Mouse (Mus musculus) heart, postnatal 14 days (tissue): ENCODE results near the gene Atp5e. TPM values are rescaled to one million over a fixed set of nuclear protein-coding genes. Genes with fewer than 3 reads are reported as not detected.

Source experiments
- DNase-seq, 2 experiments: peaks; one replicate each; pipeline ENCODE4 v3.0.0; 2021 to 2022
- intact Hi-C: fragments of 180-260 bp; cut with DNase I; formaldehyde crosslinking; loops from one replicate; pipeline ENCODE4 v1.15.1; 2025
- long read RNA-seq, 2 experiments: library from polyadenylated mRNA; stranded (forward); transcript quantifications; one replicate each; pipeline ENCODE4 v2.0.0; 2021
- total RNA-seq, 2 experiments: library from RNA; stranded (reverse); gene quantifications; 2 replicates each; pipeline ENCODE4 v1.2.3; 2021

Gene Atp5e
- 1,000 to 10,000 TPM; 1,334 to 1,389 TPM for total RNA-seq
- long read RNA-seq, experiment 1, transcript Atp5e-201 (3 exons, 421 nt), result major isoform, 536 of 541 reads
- long read RNA-seq, experiment 1, partial matches to known transcripts, result 0 of 541 reads
- long read RNA-seq, experiment 1, other reads (novel, unspliced or antisense), result 5 of 541 reads
- long read RNA-seq, experiment 2, transcript Atp5e-201 (3 exons, 421 nt), result major isoform, 647 of 661 reads
- long read RNA-seq, experiment 2, partial matches to known transcripts, result 1 of 661 reads
- long read RNA-seq, experiment 2, other reads (novel, unspliced or antisense), result 12 of 661 reads

DNA sequence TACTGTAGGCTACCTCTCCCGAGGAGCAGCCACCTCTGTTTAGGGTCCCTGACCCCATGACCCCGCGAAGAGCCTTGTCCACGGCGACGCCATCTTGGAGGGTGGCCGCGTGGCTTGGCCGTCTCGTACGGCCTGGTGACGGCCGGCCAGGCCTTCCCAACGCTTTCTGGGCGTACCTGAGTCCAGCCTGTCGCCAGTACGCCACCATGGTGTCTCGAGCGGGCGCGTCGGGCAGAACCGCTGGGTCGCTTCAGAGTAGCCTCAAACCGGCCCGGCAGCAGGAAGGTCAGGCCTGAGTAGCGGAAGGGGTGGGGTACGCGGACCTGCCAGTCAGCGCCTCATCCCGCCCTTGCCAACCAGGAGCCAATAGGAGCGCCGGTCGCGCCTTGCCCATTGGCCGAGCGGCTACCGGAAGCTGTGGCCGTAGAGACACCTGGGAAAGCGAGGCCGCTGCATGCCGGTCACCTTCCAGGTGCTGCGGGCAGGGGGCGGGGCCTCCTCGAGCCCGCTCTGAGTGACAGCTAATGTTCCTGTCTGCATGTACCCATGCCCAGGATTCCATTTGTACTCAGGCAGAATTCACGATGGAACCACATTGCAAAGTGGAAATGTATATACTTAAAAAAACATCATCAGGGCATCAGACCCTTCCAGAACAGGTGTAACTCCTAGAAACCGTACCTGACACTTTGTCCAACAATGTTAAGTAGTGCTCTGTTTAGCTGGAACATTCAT, at the start of gene Atp5e:
Gene Atp5e (minus strand): TSS at position 317 of the 735 bp plus-strand sequence.
- intact Hi-C loops, result loop anchor here (5.0 kb wide), 1 partner anchor 137 kb away; no protein-coding TSS in a partner anchor
- DNase-seq, result peak; percentile 95 to 96

DNA sequence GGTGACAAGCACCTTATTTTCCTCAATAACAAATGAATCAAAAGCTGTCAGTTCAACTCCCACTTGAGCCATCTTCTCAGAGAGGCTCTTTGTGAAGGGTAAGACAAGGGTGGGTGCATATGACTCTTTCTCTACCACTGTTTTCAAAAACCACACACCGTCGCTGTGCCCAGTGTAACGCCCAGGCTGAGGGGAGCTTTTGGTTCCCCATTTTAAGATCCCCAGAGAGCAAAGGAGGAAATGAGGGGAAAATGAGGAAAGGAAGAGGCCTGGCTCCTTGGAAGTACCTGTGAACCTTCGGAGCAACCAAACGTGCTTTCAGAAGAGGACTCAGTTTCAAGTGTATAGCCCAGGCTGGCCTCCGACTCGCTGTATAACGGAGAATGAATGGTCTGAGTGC, 45.9 kb upstream of the Atp5e start:
- intact Hi-C loops, result no loop called here
- DNase-seq, result no peak

DNA sequence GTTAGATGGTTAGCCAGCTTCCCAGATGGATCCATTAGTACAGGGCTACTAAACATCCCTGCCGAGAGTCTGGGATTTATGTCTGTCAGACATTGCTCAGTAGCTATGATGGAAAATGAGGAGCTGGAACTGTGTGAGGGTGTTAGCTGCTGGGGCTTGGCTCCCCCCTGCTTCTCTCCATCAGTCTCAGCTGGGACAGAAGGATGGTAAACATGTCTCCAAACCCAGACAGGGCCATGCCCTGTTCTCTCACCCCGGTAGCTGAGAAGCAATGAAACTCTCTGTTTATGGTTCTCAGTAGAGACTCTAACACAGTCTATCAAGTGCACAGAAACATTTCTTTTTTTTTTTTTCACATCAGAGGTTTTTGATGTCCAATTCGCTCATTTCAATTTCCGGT, 44.1 kb upstream of the Atp5e start:
- no peak for DNase-seq
- intact Hi-C loops, result no loop called here

DNA sequence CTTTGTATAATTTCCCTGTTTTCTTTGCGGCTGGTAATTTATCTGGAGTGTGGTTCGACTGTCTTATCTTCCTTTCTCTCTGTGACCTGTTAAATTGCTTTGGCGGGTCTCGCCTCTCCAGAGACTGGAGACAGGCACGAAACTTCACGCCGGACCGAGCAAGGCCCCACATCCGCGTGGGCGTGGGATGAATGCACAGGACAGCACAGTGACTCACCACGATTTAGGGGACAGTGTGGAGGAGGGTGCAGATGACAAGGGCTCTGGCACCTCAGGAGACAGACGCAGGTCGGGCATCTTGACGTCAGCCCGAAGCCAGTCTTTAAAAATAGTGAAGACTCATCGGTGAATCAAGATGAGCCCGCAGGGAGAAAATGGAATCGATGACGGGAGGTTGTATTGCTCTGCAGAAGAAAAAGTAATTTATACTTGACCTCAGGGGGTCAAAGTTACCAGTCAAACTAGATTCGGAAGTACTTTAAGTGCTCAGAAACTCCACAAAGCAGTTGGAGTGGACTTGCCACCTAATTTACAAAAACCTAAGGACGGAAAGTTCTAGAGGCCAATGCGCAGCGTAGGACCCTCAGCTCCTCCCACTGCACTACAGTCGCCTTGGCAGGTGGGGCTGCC, 39.0 kb upstream of the Atp5e start:
- no peak for DNase-seq
- intact Hi-C loops, result no loop called here

DNA sequence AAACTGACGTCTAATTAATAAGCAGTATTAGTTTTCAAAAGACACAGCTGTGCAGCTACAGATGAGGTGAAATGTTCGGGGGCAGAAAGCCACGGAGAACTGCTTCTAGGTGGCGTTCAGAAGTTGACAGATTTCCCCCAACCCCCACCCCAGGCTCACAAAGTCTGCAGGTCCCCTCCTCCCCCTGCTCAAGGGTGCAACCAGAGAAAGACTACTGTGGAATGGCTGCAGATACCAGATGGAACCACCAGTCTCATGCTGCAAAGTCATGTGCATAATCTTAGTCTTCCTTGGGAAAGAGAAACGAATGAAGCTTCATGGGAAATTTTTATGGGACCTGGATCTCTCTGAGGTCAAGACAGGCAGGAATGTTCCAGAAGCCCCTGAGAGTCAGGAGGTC, 38.4 kb upstream of the Atp5e start:
- intact Hi-C loops, result no loop called here
- DNase-seq, result no peak

DNA sequence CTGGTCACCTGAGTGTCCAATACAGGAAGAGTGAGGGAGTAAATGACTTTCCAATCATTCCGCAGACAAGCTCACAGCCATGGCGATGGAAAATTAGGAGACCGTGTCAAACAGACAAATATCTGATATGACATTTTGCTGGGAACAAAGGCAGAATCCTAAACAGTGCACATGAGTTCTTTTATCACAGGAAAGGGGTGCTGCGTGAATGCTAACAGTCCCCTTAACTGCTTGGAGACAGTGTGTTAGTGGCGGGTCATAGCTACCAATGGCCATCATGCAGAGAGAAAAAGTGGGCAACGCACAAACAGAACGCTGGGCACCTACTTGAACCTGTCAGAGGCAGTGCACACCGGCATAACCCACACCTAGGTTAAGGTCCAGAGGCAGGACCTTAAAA, 37.6 kb upstream of the Atp5e start:
- intact Hi-C loops, result no loop called here
- DNase-seq, result no peak

DNA sequence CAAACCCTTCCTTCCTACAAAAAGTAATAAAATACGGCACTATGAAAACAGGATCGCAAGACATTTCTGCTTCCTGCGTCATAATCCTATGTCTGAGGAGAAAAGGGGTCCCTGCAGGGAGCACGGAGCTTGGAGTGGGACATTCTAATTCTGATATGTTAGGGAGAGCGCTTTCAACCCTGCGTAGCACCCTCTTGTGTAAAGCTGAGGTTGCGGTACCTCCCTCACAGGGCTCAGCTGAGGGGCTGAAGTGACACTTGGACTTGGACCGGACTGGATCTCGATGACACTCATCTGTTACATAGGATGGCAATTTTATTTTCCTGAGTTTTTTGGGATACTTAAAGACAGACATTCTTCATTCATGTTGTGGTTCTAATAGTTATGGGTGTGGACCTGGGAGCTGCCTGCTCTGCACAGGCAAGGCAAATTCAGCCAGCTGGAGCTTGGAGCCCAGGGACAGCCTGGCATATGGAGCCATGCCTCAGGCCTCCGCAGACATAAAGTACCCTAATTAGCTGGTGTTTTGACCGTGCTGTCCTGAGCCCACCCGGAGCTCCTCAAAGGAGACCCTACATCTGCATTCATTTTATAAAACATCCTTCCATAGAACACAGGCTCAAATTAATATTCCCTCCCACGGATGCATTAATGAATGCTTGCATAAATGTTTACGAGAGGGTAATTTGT, 37.1 kb upstream of the Atp5e start:
- DNase-seq, result no peak
- intact Hi-C loops, result no loop called here

DNA sequence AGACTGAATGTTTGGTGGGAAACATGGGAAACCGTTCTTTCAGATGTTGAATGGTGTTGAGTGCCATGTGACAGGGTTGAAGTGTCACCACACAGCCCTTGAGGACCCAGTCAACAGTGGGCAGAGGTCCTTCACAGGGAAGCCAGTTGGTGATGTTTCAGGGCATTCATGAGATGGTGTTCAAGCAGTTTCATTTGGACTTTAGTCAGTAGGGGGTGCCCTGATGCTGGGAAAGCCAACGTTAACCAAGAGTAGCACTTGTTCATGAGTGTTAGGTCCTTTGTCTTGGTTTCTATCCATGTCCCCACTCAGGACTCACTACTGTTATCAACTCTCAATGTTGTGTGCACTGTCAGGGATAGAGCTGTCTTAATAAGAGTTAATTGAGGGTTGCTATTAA, 29.0 kb upstream of the Atp5e start:
- peak in 1 of 2 experiments; percentile 7 for DNase-seq
- intact Hi-C loops, result loop anchor here (1.0 to 5.0 kb wide), 3 partner anchors 164 to 364 kb away; no protein-coding TSS in a partner anchor

DNA sequence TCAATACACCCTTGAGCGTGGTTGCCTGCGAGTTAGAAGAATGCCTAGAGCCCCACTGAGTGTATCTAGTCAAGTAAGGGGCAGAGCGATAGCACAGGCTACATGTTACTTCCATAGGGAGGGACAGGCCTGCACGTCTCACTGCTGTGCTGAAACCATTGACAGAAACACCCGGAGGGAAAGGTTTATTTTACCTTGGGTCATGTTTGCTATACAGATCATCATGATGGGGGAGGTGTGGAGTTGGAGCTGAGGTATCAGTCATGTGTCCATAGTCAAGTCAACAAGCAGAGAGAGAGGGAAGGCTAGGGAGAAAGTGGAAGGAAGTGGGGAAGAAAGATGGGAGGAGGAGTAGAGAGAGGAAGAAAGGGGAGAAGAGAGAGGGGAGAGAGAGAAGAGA, 23.1 kb upstream of the Atp5e start:
- intact Hi-C loops, result no loop called here
- no peak for DNase-seq

DNA sequence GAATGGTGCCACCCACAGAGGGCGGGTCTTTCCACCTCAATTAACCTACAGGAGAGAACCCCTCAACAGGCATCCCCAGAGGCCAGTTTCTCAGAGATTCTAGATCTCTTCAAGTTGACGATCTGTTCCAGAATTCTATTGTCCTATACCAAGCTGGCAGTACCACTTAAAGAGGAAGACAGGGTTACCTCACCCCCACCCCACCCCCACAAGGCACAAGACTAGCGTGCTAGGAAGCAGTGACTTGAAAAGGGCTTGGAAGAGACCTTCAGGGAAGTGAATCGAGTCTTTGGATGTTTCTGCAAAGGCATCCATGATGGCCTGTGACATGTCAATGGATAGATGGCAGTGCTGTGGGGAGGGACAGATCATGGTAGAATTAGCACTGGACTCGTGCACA, 14.8 kb upstream of the Atp5e start:
- DNase-seq, result no peak
- intact Hi-C loops, result loop anchor here (10.0 kb wide), 1 partner anchor 376 kb away; no protein-coding TSS in a partner anchor

DNA sequence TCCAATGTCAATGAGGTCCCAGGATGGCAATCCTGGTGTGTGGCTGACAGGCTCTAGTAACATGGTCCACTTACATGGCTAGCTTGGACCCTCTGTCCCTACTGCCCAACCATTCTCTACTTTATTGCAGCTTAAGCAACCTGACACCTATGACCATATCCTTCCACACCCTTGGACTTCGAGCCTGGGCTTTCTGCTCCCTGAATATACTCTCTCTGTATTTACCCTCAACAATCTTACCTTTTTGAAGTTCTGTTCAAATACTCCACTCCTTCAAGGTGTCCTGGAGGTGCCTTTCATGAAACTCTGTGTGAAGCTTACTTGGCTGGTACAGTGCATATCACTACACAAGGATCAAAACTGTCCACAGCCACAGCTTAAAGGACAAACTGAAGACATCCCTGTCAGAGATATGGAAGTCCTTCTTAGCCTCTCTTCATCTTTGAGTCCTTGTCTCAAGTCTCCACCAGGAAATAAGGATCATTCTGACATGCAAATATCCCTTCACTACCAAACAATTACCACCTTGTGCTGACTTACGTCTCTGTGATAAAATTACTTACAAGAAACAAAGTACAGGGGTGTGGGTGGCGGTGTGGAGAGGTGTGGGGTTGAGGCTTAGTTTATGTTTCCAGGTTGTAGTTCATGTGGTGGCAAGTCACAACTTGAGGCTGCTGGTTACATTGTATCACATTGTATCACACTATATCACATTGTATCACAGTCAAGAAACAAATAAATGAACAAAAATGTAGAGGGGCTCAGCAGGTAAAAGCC, 13.8 kb upstream of the Atp5e start:
- intact Hi-C loops, result loop anchor here (10.0 kb wide), 1 partner anchor 377 kb away; no protein-coding TSS in a partner anchor
- DNase-seq, result no peak

DNA sequence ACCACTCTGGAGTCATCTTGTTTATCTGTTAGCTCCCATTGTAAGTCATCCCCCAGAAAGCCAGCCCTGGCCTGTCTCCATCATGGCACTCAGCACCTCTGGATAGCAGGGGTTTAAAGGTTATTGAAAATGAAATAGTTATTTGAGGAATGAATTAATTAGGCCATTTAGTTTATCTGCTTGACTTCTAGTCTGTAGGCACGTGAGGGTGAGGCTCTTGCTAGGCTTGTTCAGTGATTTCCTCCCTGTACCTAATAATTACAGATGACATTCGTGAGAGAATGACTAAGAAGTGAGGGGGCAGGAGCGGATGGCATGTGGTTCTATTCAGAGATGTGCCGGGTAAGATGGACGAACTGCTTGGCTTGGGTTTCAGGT, 9.6 kb upstream of the Atp5e start:
- intact Hi-C loops, result loop anchor here (10.0 kb wide), 1 partner anchor 381 kb away; no protein-coding TSS in a partner anchor
- no peak for DNase-seq

DNA sequence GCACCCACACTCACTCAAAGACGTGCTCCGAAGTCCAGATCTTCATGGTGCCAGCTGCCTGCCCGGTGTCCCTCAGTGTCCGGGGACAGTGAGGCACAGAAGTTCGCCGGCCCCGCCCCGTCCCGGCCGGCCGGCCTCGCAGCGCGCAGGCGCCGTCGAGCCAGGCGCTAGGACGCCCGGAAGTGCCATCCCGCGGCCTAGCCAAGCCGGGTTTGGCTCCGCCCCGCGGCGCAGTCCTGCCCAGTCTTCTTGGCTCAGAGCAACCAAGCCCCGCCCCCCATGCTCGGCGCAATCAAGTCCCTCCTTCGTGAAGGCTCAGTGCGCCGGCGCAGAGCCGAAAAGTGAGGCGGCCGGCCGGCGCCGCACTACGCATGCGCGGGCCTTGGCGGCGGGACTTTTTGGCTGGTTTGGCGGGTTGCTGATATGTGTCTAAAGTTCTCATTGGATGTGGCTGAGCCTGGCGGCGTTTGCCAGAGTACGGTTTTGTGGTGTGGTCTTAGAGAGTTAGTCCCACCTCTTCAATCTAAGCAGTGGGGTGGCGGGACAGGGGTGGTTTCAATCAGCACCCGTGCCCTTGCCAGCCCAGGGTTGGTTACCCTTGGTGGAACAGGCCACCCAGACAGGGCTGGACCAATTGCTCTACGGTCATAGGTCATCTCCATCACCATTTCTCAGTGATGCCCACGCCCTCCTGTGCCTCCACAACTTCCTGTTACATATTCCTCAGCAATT, 9.1 kb upstream of the Atp5e start, which contains the start of gene Prelid3b:
Gene Prelid3b (minus strand): TSS at position 264 of the 732 bp plus-strand sequence.
- intact Hi-C loops, result loop anchor here (10.0 kb wide), 1 partner anchor 382 kb away; no protein-coding TSS in a partner anchor
- DNase-seq, result peak; percentile 100

DNA sequence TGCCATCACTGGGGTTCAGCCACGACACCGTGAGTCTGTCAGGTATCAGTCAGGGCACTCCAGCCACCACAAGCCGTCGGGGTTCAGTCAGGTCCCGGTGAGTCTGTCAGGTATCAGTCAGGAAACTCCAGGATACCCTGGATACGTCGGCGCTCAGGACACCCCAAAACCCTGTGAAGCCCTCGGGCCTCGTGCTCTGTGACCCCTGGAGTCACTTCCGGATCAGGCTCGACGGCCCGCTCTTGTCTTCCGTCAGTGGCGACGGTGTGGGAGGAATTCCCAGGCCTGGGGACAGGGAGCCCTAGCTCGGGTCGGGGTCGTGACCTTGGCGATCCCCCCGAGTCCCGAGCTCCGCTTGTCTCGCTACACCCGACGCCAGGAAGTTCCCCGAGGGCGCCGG, 8.5 kb upstream of the Atp5e start:
- no peak for DNase-seq
- intact Hi-C loops, result loop anchor here (10.0 kb wide), 1 partner anchor 382 kb away; no protein-coding TSS in a partner anchor

DNA sequence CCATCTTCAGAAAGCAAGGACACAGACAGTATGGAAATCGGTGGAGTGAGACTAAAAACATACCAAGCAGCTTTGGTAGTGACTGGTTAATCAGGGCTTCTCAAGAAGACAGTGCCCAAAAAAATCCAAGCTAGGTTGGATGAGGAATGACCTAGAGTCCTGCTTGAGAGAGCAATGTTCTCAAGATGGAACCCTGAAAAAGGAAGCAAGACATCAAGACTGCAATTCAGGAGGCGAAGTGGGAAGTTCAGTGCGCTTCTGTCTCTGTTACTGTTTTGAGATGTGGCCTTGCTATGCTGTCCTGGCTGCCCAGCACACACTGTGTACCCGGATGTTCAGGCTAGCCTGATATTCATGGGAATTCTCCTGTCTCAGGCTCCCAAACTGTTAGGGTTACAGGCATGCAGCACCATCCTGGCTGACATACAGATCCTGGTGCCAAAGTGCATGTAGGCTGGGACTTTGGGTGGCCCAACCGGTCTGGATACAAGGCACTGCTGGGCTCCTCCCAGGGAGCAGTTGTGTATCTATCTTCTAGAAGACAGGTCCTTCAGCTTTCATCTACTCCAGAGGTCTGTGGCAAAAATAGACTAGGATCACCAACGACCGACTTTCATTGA, 7.0 kb upstream of the Atp5e start:
- DNase-seq, result no peak
- intact Hi-C loops, result loop anchor here (10.0 kb wide), 1 partner anchor 384 kb away; no protein-coding TSS in a partner anchor

DNA sequence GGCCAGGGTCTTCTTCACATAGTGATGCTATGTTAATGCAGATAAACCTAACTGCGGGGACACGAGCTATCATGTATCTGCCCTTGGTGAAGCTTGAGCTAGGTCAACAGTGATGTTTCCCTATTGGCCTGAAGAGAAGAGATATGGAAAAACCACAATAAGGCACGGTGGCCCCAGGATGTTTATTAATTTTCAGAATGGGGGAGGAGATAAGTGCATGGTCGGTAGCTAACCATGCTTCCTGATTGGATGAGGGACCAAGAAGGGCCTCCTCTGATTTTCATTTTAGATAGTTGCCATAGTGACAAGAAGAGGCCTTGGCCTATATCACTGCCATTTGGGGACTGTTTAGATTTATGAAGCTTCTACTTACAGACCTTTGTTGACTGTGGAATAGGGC, 6.4 kb upstream of the Atp5e start:
- no peak for DNase-seq
- intact Hi-C loops, result loop anchor here (10.0 kb wide), 1 partner anchor 384 kb away; no protein-coding TSS in a partner anchor

DNA sequence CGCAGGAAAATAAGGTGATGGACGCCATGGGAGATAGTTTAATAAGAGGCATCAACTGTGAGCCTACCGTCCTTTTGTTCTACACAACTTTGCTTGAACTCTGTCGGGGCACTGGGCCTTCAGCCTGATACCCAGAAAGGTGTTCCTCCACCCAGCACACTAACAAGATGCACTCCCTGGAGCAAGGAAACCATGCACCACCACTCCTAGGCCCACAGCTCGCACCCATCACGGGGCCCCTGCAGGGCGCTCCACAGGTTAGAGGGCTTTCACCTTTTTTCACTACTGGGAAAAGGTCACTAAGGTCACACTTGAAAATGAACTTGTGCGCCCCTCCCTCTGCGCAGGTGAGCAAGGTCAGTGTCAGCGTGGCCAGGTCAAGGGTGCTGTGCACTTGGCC, 535 bp downstream of the Atp5e start:
- DNase-seq, result no peak
- intact Hi-C loops, result loop anchor here (5.0 kb wide), 1 partner anchor 136 kb away; no protein-coding TSS in a partner anchor

DNA sequence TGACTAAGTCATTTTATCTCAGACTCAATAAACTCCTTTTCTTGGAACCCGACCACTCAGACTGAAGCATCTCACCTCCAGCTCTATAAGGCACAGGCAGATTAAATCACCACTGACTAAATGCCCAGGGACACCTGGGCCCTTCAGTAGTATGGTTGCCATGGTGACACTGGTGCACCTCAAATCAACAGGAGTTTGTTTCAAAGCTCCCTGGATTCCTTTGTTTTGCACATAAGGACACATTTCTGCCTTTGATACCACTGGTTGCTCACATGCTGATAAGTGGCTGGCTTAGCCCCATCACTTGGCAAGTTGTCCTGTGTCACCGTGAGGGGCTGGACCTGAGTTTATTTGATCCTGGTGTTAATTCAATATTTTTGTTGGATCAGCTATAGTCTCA, 4.5 kb downstream of the Atp5e start:
- DNase-seq, result no peak
- intact Hi-C loops, result no loop called here
